Mouse (Mus musculus): ENCODE results near the gene 4931428L18Rik. TPM values are rescaled to one million over a fixed set of nuclear protein-coding genes. Genes with fewer than 3 reads are reported as not detected.
A peak's percentile ranks its signal among the peaks of the same experiment; 100 is the strongest.

Gene 4931428L18Rik
- total RNA-seq, 2 experiments from 2014 or later = not detected

DNA sequence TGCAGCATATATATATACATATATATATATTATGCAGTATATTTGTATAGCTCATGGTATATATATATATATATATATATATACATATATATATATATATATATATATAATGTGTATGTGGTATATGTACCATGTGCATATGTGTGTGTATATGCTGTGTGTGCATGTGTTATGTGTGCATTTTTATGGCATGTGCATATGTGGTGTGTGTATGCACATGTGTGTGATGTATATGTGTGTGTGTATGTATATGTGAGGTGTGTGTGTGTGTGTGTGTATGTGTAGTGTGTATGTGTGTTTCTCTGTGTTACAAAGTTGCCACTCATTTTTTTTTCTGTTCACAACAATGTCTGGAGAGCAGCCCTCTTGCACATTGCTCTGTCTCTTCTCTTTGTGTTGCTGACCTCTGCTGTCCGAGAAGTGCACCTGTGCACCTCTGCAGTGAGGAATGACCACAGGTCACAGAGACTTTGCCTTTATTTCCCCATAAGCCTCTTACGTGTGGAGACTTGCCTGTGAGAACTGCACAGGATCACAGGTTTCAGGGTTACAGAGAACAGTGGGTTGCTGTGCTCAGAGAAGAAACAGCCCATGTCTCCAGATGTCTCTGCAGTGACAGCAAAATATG lies 69.6 kb downstream of the 4931428L18Rik start:
- DNase-seq = peak; percentile 16

DNA sequence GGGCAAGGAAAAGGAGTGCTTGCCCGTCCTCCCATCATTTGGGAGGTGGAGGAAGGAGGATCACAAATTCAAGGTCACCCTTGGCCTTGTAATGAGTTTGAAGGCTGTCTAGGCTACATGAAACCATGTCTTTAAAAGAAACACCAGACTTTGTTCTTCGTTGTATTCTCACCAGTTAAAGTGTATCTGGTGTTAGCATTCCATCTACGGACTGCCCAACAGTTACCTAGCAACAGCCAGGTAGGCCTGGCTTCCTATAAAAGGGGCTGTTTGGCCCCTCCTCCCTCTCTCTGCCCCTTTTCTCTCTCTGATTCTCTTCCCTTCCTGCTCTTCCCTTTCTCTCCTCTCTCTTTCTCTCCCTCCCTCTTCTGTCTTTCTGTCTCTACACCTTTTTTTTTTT lies 71.9 kb downstream of the 4931428L18Rik start:
- DNase-seq = no peak

DNA sequence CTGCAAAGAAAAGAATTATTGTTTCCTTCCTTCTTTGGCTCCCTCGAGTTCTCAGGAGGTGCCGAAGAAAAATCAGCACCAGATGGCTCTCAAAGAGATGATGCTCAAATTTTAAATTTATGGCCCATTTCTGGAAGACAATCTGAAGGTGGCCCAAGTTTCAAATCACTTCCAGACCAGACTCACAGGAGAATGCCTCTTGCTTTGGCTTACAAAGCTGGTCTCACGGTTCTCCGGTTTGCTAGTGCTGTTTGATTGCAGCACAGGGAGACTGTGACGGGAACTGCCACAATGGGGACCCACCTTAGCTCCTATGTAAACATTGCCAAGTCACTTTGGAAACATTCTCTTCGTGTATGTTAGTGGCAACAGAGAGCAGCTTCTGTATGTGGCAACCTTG lies 72.8 kb downstream of the 4931428L18Rik start:
- DNase-seq = no peak

DNA sequence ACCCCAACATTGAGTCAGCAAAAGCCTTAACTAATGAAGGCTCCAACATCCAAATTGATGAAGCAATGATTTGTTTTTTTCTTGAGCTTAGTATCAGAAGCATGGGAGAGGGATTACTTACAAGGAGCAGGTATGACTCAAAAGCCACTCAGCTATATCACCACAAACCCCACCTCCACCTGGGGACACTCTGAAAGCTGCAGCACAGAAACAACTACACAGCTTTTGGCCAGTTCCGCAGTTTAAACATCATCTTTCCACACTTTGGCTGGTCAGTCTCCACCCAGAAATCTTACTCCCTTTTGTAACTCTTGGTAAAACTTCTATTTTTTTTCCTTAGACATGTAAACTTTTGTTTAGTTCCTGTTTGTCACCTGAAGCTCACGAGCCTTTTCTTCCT lies 78.9 kb downstream of the 4931428L18Rik start:
- no peak for DNase-seq

DNA sequence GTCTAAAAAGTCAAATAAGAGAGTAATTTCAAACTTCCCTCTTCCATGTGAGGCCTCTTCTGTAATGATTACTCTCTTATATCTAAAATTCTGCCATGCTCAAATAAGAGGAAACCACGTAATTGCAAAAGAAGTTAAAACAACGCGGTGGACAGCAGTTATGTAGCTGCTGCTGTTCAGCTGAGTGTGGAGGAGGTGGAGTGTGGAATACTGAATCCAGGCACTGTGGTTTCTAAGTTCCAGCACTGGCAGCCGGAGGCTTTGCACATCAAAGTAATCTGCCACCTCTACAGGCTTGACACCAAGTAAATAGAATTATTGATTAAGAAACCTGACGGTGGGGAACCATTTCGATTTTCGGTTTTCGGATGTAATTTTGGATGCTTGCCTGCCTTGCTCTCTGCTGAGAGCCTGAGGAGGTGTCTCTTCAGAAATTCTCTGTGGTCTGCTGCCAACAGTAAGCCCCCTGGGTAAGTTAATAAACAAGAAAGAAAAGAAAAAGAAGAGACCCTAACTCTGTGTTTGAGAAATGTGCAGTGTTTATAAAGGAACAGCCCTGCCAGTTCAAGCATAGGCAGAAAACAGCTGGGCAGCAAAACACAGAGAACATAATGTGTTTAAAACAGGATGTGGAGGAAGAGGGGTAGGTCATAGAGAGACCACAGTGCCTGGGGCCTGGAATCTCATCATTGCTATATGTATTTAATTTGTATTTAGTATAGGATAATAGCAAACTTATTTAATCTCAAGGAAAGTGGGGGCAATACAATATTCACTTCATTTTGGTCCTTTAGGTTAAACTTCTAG lies 80.0 kb downstream of the 4931428L18Rik start:
- no peak for DNase-seq

DNA sequence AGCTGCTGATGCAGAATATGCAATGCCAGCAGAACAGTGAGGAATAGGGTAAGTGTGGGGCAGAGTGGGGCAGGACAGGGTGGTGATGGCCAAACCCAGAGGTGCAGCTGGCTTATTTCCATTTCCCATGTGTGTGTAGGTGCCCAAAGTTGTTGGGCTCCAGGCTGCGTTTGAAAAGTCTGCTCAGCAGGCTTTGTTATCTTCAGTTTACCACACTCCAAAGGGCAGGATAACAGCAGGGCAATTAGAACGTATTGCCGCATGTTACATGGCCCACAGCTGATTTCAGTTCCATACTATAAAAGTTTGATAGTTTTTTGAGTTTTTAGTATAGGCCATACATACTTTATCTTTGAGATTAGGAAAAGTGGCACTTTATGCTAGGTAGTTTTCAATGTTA lies 84.1 kb downstream of the 4931428L18Rik start:
- DNase-seq = no peak

DNA sequence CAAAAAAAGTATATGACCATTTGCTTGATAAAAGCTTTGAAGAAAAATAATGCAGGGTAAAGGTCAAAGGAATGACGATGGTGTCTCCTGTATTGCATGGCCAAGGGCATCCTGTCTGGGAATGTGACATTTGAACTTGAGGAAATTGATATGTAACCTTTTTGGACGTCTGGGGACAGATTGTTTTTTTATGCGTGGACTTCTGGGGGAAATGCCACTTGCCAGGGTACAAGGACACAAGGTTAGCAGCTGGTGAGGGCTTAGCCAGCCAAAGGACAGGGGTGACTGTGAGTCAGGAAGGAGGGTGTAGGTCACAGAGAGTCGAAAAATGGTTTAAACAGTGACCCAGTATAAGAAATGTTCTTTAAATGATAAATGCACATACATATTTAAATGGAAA lies 109.0 kb downstream of the 4931428L18Rik start:
- no peak for DNase-seq

DNA sequence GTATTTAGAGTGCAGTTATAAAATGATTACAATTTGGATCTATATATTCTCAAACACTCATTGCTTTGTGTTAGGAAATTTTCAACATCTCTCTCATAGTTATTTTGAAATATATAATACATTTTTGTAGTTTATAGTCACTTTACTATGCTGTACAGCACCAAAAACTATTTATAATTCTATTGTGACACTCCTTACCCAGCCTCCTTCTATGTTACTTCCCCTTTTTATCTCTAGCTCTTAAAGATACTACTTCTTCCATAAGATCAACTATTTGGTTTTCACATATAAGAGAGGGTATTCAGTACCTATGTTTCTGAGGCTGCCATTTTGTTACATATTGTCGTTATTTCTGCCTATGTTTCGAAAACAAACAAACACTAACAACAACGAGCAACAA lies 114.5 kb downstream of the 4931428L18Rik start:
- no peak for DNase-seq

DNA sequence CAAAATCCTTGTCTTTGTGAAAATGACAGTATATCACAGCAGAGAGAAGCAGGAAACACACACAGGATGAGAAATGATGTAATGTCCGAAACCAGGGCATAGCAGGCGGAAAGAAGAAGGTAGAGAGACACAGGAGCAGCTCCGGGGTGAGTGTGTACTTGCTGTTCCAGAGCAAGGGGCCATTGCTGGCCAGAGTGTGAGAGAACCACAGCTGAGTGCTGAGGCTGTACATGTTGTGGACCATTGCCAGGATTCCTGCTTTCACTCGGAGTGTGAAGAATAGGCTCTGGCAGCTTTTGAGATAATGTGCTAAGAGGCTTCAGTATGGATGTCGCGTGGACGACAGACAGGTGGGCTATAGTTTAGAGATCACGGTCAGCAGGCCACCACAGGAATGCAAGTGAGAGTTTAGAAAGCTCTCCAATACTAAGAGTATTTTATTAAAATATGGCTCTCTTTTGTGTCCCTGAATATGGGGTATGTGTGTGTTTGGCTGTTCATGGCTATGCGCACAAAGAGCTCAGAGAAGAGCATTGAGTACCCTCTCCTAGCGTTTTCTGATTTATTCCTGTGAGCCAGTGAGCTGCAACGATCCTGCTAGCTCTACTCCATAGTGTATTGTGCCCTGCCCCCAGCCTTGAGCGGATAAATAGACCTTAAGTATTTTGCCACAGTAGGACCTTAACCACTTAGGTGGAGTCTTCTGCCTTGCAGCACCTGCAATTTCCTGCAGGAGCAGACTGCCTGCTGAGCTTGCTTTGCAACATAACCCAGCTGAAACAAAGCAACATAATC lies 119.4 kb downstream of the 4931428L18Rik start:
- peak; percentile 70 for DNase-seq

DNA sequence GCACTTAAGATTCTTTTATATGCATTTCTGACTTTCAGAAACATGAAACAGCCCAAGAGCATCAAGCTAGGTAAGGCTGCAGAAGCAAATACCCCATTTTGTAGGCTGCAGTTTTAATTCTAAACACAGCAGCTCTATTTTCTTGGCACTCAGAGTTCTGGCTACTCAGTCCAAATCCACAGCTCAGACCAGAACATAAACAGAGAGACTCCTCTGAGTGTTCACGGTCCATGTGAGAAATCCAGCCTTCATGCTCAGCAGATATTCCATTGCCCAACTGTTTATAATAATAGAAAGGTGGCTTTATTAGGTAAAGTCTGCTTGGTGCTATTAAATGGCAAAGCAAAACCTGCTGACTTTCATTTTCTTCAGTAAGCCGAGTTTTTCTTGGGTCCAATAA lies 120.2 kb downstream of the 4931428L18Rik start:
- DNase-seq = no peak

DNA sequence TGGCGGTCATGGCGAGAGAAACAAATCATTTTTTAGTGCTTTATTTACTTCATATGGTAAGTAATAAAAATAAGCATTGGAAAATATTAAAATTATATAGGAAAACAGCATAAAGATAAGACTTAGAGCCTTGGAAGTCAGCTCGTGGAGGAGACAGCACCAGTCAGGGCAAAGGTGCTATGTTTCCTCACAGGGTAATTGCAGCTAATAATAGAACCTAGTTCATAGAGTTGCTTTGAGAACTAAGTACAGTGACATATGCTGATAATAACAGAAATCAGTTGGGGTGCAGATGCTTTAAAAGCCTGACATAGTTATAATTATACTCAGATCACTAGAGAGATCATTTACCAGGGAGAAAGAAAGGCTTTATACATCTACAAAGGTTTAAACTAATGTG lies 125.3 kb downstream of the 4931428L18Rik start:
- no peak for DNase-seq

DNA sequence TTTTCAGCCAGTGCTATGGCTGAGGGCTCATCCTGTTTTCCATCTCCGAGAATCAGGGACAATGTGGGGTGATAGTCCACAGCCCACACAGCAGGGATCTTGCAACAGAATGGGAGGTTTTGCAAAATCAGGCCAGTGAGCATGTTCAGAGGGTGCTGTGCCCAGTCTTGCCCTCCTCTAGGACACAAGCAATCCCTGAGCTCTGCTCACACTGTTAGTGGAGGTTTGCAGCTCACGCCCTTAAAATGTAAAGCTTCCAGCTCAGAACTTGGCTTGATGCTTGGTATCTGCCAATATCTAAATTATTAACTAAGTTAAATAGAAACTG lies 126.1 kb downstream of the 4931428L18Rik start:
- no peak for DNase-seq

DNA sequence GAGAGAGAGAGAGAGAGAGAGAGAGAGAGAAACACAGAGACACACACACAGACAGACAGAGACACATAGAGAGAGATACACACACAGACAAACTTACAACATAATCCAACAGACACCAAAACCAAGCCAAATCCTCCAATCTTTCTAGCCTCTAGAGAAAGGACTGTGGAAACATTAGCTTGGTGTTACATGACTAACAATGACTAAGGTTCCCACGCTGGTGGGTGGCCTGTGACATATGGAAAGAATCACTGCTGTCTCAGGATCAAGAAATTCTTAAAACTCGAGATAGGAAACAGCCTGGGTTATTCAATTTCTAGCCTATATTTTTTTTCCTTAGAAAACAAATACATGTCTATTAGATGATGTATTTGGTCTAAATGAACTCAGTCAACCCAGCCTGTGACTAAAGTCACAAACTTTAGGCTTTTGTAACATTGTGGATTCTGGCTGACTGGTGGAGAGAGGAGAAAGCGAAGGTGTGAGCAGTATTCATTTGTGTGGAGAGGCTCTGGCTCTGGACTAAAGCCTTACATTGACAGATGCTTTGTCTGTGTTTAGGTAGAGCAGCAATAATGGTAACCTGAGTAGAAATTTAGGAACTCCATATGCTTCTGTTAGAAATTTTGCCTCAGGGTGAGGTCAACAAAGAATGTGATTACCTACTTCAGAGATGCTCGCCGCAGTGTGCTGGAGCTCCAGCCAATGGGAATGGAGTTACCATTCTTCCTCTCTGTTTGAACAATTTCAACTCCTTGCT lies 126.6 kb downstream of the 4931428L18Rik start:
- DNase-seq = peak; percentile 51

DNA sequence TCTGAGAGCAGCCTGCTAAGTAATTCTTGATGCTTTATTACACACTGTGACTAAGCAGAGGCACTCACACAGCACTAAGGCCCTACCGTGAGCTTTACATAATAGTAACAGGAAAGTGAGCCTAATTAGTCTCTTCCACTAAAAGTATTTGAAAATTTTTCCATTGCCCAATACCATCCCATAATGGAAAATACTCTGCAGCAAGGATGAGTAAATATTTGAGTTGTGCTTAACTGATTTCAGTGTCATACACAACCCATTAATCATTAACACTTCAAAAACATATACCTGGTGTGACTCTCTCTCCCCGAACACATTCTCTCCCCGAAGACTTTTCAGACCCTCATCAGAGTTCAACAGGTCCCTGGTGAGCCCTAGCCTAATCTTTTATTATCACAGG lies 127.7 kb downstream of the 4931428L18Rik start:
- no peak for DNase-seq

DNA sequence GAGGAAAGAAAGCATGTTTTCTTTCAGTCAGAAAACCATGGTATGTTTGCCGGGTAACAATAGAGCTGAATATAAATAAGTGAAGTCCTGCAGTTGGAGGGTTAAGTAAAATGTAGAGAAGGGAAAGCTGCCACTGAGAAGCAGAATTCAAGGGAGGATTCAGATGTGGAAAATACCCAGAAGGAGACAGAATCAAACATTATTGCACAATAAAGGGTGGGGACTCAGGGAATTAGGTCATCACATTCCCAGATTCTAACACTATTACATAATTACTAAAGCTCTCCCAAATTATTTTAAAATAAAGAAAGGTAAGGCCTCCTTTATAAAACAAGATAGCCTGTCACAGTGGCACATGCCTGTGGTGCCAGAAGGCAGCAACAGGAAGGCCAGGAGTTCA lies 128.5 kb downstream of the 4931428L18Rik start:
- DNase-seq = no peak

DNA sequence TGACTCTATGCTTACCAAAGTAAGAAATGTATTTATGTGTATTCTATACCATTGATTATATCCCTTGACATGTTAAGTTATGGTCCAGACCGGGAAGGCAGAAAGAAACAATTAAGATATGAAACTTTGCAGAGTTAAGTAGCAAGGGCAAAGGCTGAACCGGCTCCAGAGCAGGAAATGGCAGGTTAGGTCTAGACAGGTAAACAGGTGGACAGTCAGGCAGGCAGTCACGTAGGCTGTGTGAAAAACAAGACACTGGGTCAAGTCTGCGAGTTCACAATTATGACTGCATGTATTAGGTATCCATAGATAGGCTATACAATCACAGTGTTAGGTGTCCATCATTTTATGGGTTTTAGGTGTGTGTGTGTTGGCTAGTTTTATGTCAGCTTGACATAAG lies 133.8 kb downstream of the 4931428L18Rik start:
- DNase-seq = no peak

DNA sequence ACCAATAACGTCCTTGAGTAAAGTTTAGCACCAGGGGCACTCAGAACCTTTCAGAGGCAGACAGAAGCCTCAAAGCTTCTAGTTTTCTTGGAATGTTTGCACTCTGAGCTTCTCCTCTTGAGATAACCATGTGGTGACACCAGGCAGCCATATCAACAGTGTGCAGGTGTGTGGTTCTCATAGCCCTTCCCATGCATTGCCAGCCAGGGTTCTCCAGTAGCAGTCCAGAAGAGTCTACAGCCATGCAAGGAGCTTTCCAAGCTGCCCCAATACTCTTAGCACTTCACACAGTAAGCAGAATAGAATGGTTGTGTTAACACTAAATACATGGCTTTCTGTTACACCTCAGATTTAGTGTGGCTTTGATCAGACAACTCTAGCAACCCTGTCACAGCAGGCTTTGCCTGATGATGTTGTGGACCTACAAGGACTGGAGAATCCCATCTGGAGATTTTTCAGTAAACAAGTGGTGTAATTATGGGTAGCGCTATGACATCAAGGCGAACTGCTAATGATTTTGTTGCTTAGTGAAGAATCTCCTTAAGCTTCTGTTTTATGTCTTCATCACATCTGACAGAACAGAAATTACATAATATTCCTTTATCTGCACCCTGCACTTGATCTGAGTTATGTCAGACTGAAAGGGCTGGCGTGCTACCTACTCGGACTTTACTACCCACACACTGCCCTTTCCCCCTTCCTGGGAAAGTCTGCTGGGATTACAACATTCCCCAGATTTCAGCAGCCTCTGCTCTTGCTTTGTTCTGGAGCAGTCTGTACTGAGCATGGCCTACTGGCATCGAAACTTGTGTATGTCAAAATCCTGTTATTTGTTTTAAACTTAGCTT lies 149.7 kb downstream of the 4931428L18Rik start:
- DNase-seq = no peak

DNA sequence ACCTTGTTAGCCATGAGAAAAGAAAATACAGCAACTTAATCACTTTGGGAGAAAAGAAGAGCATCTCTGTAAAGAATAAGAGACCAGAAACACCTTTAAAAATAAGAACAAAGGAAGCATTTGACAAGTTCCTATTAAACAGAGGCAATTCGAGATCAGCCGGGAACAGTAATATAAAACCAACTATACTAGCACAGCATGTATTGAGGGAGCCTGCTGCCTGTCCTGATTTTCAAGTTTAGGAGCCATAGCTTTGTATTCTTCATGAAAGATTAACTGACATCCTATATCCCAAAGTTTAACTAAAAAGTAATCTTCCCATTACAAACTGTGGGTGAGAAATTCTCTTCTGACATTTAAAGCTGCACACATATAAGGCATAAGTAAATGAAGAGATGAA lies 151.3 kb downstream of the 4931428L18Rik start:
- no peak for DNase-seq

DNA sequence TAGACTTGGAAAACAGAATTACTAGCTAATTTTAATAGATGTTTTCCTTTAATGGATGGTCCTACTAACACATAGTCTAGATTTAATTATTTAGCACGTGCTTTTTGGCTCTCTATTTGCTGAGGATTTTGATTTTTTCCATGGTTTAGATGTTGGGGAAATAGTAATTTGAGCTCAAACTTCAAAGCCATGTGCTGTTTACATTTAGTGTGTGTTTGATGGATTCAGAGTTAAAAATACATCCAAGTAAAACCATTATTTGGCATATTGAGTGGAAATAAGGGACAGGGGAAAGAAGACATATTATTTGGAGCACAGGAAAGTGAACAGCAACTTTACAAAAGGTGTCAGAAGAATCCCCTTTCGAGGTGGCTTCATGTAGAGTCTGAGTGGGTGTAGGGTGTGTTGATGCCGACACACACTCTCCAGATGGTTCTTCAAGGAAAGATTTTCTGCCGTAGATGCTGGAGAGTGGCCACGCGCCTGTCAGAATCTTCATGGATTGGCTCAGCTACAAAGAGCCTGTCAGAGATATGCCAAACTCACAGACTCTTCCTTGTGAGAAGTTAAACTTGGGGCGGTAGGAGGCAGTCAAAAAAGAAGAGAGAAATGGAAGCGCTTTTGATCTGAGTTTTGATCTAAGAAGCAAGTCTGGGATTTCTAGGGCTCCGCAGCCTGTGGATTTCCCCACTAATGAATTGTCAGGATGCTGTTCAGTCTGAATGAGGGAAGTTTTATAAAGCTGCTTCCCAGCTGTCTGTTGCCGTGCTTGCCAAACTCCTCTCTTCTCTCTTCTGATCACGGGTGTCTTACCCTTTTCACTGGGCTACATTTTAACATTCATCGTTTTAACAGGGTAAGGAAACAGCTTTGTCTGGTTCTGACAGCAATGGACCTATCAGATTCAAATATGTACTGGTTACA lies 157.4 kb downstream of the 4931428L18Rik start:
- DNase-seq = no peak

DNA sequence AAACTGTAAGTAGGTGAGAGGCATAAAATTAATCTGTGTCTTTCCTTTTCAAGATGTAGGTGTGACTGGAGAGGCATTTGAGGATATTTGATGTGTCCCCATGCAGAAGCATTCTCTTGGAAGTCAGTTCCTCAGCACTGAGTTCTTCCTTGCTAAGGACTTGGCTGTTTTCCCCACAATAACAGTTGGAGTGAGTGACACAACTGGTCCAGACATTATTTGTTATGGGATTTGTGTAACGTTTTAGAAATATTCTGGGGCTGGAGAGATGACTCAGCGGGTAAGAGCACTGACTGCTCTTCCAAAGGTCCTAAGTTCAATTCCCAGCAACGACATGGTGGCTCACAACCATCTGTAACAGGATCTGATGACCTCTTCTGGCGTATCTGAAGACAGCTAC lies 162.7 kb downstream of the 4931428L18Rik start:
- DNase-seq = no peak

DNA sequence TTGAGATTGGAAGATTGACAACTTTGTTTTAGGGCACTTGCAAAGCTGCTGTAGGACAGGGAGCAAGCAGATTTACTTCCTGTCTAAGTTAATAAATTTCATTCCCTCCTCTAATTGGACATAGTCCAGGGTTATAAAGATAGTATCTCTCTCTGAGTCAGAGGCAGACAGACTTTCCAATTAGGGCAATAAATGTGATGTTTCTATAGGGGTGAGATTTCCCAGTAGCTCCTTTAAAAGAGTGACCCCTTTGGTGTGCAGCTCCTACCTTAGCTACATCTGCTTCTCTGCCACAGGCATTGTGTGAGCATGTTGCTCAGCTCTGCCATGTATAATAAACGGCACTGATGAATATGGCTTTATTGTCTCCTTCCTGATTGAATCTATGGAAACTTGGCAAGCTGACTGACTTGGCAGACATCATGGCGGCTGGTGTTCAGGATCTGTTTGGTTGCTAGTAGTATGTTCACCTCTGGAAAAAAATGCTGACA lies 163.6 kb downstream of the 4931428L18Rik start:
- no peak for DNase-seq

All from heart, postnatal 4 days (tissue).